Mouse (Mus musculus): Measurements from ENCODE around the gene Gabrr3.

Gene Gabrr3

GRCm38 (mm10) chr16:59407032-59407431 is at the start of gene Gabrr3:
TSS of gene Gabrr3 (plus strand) at chr16:59407332.
- no peak for DNase-seq (ENCODE audit: low spot score in 2 of 2)

GRCm38 (mm10) chr16:59363893-59364292 is 43.2 kb upstream of the Gabrr3 start, which contains the start of gene Olfr209:
TSS of gene Olfr209 (minus strand) at chr16:59363993.
- no peak for DNase-seq (ENCODE audit: low spot score in 2 of 2)

- DNase-seq (ENCODE audit: low spot score in 2 of 2), result no peak
Observed at GRCm38 (mm10) chr16:59393300-59393699, 13.8 kb upstream of the Gabrr3 start.

- no peak for DNase-seq (ENCODE audit: low spot score in 2 of 2)
Observed at GRCm38 (mm10) chr16:59401102-59401501, 6.0 kb upstream of the Gabrr3 start.

GRCm38 (mm10) chr16:59401985-59402384 is 5.1 kb upstream of the Gabrr3 start:
- no peak for DNase-seq (ENCODE audit: low spot score in 2 of 2)

- no peak for DNase-seq (ENCODE audit: low spot score in 2 of 2)
Observed at GRCm38 (mm10) chr16:59403684-59404083, 3.4 kb upstream of the Gabrr3 start.

- no peak for DNase-seq (ENCODE audit: low spot score in 2 of 2)
Observed at GRCm38 (mm10) chr16:59404798-59405197, 2.3 kb upstream of the Gabrr3 start.

GRCm38 (mm10) chr16:59409341-59409748 is 2.2 kb downstream of the Gabrr3 start:
- DNase-seq (ENCODE audit: low spot score in 2 of 2), result no peak

- DNase-seq (ENCODE audit: low spot score in 2 of 2), result no peak
Observed at GRCm38 (mm10) chr16:59409800-59410199, 2.7 kb downstream of the Gabrr3 start.

- DNase-seq (ENCODE audit: low spot score in 2 of 2), result no peak
Observed at GRCm38 (mm10) chr16:59413475-59413874, 6.3 kb downstream of the Gabrr3 start.

GRCm38 (mm10) chr16:59420237-59420866 is 13.2 kb downstream of the Gabrr3 start:
- DNase-seq (ENCODE audit: low spot score in 2 of 2), result no peak

GRCm38 (mm10) chr16:59420867-59421251 is 13.7 kb downstream of the Gabrr3 start:
- peak in 1 of 2 experiments; percentile 52 for DNase-seq (ENCODE audit: low spot score in 2 of 2)

- no peak for DNase-seq (ENCODE audit: low spot score in 2 of 2)
Observed at GRCm38 (mm10) chr16:59421571-59422345, 14.6 kb downstream of the Gabrr3 start.

- no peak for DNase-seq (ENCODE audit: low spot score in 2 of 2)
Observed at GRCm38 (mm10) chr16:59427960-59428359, 20.8 kb downstream of the Gabrr3 start.

- no peak for DNase-seq (ENCODE audit: low spot score in 2 of 2)
Observed at GRCm38 (mm10) chr16:59433181-59433580, 26.0 kb downstream of the Gabrr3 start.

GRCm38 (mm10) chr16:59444880-59445559 is 37.9 kb downstream of the Gabrr3 start:
- no peak for DNase-seq (ENCODE audit: low spot score in 2 of 2)

- no peak for DNase-seq (ENCODE audit: low spot score in 2 of 2)
Observed at GRCm38 (mm10) chr16:59448181-59448580, 41.0 kb downstream of the Gabrr3 start.

GRCm38 (mm10) chr16:59449092-59449491 is 42.0 kb downstream of the Gabrr3 start:
- no peak for DNase-seq (ENCODE audit: low spot score in 2 of 2)

- no peak for DNase-seq (ENCODE audit: low spot score in 2 of 2)
Observed at GRCm38 (mm10) chr16:59451813-59452212, 44.7 kb downstream of the Gabrr3 start.

GRCm38 (mm10) chr16:59459259-59459861 is 52.2 kb downstream of the Gabrr3 start:
- DNase-seq (ENCODE audit: low spot score in 2 of 2), result peak; percentile 9 to 36

- DNase-seq (ENCODE audit: low spot score in 2 of 2), result no peak
Observed at GRCm38 (mm10) chr16:59463567-59463966, 56.4 kb downstream of the Gabrr3 start.

- DNase-seq (ENCODE audit: low spot score in 2 of 2), result no peak
Observed at GRCm38 (mm10) chr16:59463973-59464372, 56.8 kb downstream of the Gabrr3 start.
